Mouse (Mus musculus) neural tube, postnatal 0 days (tissue): ENCODE data around the gene Tdpoz3. TPM values are rescaled to one million over a fixed set of nuclear protein-coding genes. Genes with fewer than 3 reads are reported as not detected.

Experiments used
- polyA plus RNA-seq: library from polyadenylated mRNA; unstranded; fragments of >200 nt; fragmentation: Nextera tagmentation; extraction: Ambion mirVana; gene quantifications from 2 replicates; pipeline ENCODE4 v1.2.1, GENCODE M21; 2015

Tdpoz3 gene
- not detected in 2 replicates for polyA plus RNA-seq

GRCm38 (mm10) chr3:93825720-93826119 lies at the start of gene Tdpoz3:
TSS of gene Tdpoz3 (plus strand) at chr3:93826020.

GRCm38 (mm10) chr3:93796098-93796497 lies 29.7 kb upstream of the Tdpoz3 start, which contains the start of gene Tdpoz4:
TSS of gene Tdpoz4 (plus strand) at chr3:93796398.

Other genes with a start within 250 kb of the Tdpoz3 start
- gene Tdpoz2, start 173.3 kb upstream of the Tdpoz3 start, polyA plus RNA-seq: not detected in 2 replicates
- not detected in 2 replicates for gene Tdpoz1, start 149.7 kb upstream of the Tdpoz3 start, polyA plus RNA-seq
- gene Gm37596, start 132.9 kb upstream of the Tdpoz3 start, polyA plus RNA-seq: not detected in 2 replicates
- not detected in 2 replicates for gene Gm5773, start 53.0 kb upstream of the Tdpoz3 start, polyA plus RNA-seq
- not detected in 2 replicates for gene Tdpoz4, start 29.6 kb upstream of the Tdpoz3 start, polyA plus RNA-seq
- gene Gm9117, start 117.5 kb downstream of the Tdpoz3 start, polyA plus RNA-seq: not detected in 2 replicates
- not detected in 2 replicates for gene Tdpoz5, start 135.3 kb downstream of the Tdpoz3 start, polyA plus RNA-seq
- gene Gm9125, start 228.9 kb downstream of the Tdpoz3 start, polyA plus RNA-seq: not detected in 2 replicates
- gene Gm10697, start 246.6 kb downstream of the Tdpoz3 start, polyA plus RNA-seq: not detected in 2 replicates